Mouse (Mus musculus): ENCODE results near the gene Sipa1l3. TPM values are rescaled to one million over a fixed set of nuclear protein-coding genes. Genes with fewer than 3 reads are reported as not detected.

Sipa1l3 gene
- total RNA-seq, 2 experiments from 2014 or later = 7.0 to 9.2 TPM

- H3K27ac ChIP-seq = peak overlapping the region; percentile 82
- peak; percentile 54 for DNase-seq
- intact Hi-C loops (cut with DNase I) = no loop called here
Measured at GRCm38 (mm10) chr7:29432947-29433553, 85.4 kb downstream of the Sipa1l3 start.

GRCm38 (mm10) chr7:29432180-29432946, 86.1 kb downstream of the Sipa1l3 start:
- DNase-seq = no peak
- TF ChIP-seq CTCF (IDR thresholded peaks at IDR 0.05) = no peak
- Histone ChIP-seq H3K4me3 (no peak overlapping the region), H3K27ac (peak overlapping the region; percentile 82)
- intact Hi-C loops (cut with DNase I) = no loop called here

More at GRCm38 (mm10) chr7:29432947-29433553, 85.4 kb downstream of the Sipa1l3 start:
- no peak for TF ChIP-seq CTCF (IDR thresholded peaks at IDR 0.05)
- no peak overlapping the region for H3K4me3 ChIP-seq

GRCm38 (mm10) chr7:29430739-29431211, 87.7 kb downstream of the Sipa1l3 start:
- no peak for TF ChIP-seq CTCF (IDR thresholded peaks at IDR 0.05)
- Histone ChIP-seq H3K27ac (peak overlapping the region; percentile 48), H3K4me3 (no peak overlapping the region)
- DNase-seq = no peak
- intact Hi-C loops (cut with DNase I) = no loop called here

- Histone ChIP-seq H3K27ac (0 out of 2 replicates have a peak overlapping the region, but pooled peaks have one; percentile 64), H3K4me3 (no peak overlapping the region)
- DNase-seq = peak; percentile 29
- TF ChIP-seq CTCF (IDR thresholded peaks at IDR 0.05) = no peak
- intact Hi-C loops (cut with DNase I) = no loop called here
Measured at GRCm38 (mm10) chr7:29426056-29426455, 92.4 kb downstream of the Sipa1l3 start.

GRCm38 (mm10) chr7:29425413-29425827, 93.0 kb downstream of the Sipa1l3 start:
- Histone ChIP-seq H3K27ac (peak overlapping the region; percentile 64), H3K4me3 (no peak overlapping the region)
- peak; percentile 11 for DNase-seq
- no peak for TF ChIP-seq CTCF (IDR thresholded peaks at IDR 0.05)
- intact Hi-C loops (cut with DNase I) = no loop called here

GRCm38 (mm10) chr7:29424690-29425089, 93.8 kb downstream of the Sipa1l3 start:
- H3K27ac ChIP-seq = peak overlapping the region; percentile 64
- intact Hi-C loops (cut with DNase I) = no loop called here
- H3K4me3 ChIP-seq = no peak overlapping the region
- TF ChIP-seq CTCF (IDR thresholded peaks at IDR 0.05) = peak; percentile 12; the same call in 1 of the 2 replicates
- DNase-seq = peak; percentile 32

GRCm38 (mm10) chr7:29421909-29422244, 96.6 kb downstream of the Sipa1l3 start:
- Histone ChIP-seq H3K27ac (peak overlapping the region; percentile 38), H3K4me3 (no peak overlapping the region)
- DNase-seq = no peak
- intact Hi-C loops (cut with DNase I) = no loop called here
- TF ChIP-seq CTCF (IDR thresholded peaks at IDR 0.05) = no peak

- TF ChIP-seq CTCF (IDR thresholded peaks at IDR 0.05) = peak; percentile 10; the same call in 1 of the 2 replicates
- Histone ChIP-seq H3K27ac (peak overlapping the region; percentile 38), H3K4me3 (no peak overlapping the region)
- intact Hi-C loops (cut with DNase I) = no loop called here
- peak; percentile 30 for DNase-seq
Measured at GRCm38 (mm10) chr7:29421240-29421908, 97.1 kb downstream of the Sipa1l3 start.

GRCm38 (mm10) chr7:29419836-29420235, 98.6 kb downstream of the Sipa1l3 start:
- no peak for TF ChIP-seq CTCF (IDR thresholded peaks at IDR 0.05)
- peak; percentile 31 for DNase-seq
- intact Hi-C loops (cut with DNase I) = no loop called here
- Histone ChIP-seq H3K4me3 (no peak overlapping the region), H3K27ac (no peak overlapping the region)

- Histone ChIP-seq H3K4me3 (no peak overlapping the region), H3K27ac (no peak overlapping the region)
- peak; percentile 10 for DNase-seq
- no peak for TF ChIP-seq CTCF (IDR thresholded peaks at IDR 0.05)
- intact Hi-C loops (cut with DNase I) = no loop called here
Measured at GRCm38 (mm10) chr7:29418231-29418630, 100.2 kb downstream of the Sipa1l3 start.

- DNase-seq = no peak
- no peak for TF ChIP-seq CTCF (IDR thresholded peaks at IDR 0.05)
- intact Hi-C loops (cut with DNase I) = no loop called here
- H3K4me3 ChIP-seq = no peak overlapping the region
- no peak overlapping the region for H3K27ac ChIP-seq
Measured at GRCm38 (mm10) chr7:29417332-29418069, 100.9 kb downstream of the Sipa1l3 start.

- TF ChIP-seq CTCF (IDR thresholded peaks at IDR 0.05) = no peak
- intact Hi-C loops (cut with DNase I) = no loop called here
- Histone ChIP-seq H3K4me3 (no peak overlapping the region), H3K27ac (no peak overlapping the region)
- DNase-seq = peak; percentile 38
Measured at GRCm38 (mm10) chr7:29416906-29417305, 101.5 kb downstream of the Sipa1l3 start.

Data from gastrocnemius, adult 2 months (tissue).